Mouse (Mus musculus) limb, embryonic 11.5 days (tissue): ENCODE data around the gene Espl1. TPM values are rescaled to one million over a fixed set of nuclear protein-coding genes. Genes with fewer than 3 reads are reported as not detected.

ENCODE experiments used
- ATAC-seq: fragments of 200-750 bp; cut with Nextera tagmentation; 2 replicates; pipeline ENCODE4 v1.8.0; 2017; ENCODE audit warnings: low read depth; ENCODE audit not compliant: insufficient number of reproducible peaks, low FRiP score, low TSS enrichment
- DNase-seq: peaks from one replicate; pipeline ENCODE4 v3.0.0-alpha.2; 2015; ENCODE audit warnings: low spot score
- H3K27ac ChIP-seq: fragments of 300-500 bp; sonication (generic); replicated peaks from 2 replicates; pipeline ENCODE4 v1.5.1; 2014; ENCODE audit warnings: low read depth, mild to moderate bottlenecking, low read length
- H3K27me3 ChIP-seq: fragments of 300-500 bp; sonication (generic); 2 replicates; pipeline ENCODE4 v1.6.1; 2014; ENCODE audit warnings: mild to moderate bottlenecking, low read length, mixed read lengths; ENCODE audit not compliant: control insufficient read depth, insufficient read depth
- H3K36me3 ChIP-seq: fragments of 300-500 bp; sonication (generic); 2 replicates; pipeline ENCODE4 v1.6.1; 2014; ENCODE audit warnings: mild to moderate bottlenecking, low read length, moderate library complexity, mixed read lengths; ENCODE audit not compliant: control insufficient read depth, insufficient read depth
- H3K4me1 ChIP-seq: fragments of 300-500 bp; sonication (generic); 2 replicates; pipeline ENCODE4 v1.6.1; 2014; ENCODE audit warnings: low read length, mixed read lengths; ENCODE audit not compliant: control insufficient read depth, insufficient read depth
- H3K4me2 ChIP-seq: fragments of 300-500 bp; sonication (generic); 2 replicates; pipeline ENCODE4 v1.6.1; 2014; ENCODE audit warnings: low read depth, mild to moderate bottlenecking, moderate library complexity; ENCODE audit not compliant: severe bottlenecking
- H3K4me3 ChIP-seq: fragments of 300-500 bp; sonication (generic); 2 replicates; pipeline ENCODE4 v1.5.1; 2014; ENCODE audit warnings: low read depth, low read length
- H3K9ac ChIP-seq: fragments of 300-500 bp; sonication (generic); 2 replicates; pipeline ENCODE4 v1.6.1; 2014; ENCODE audit warnings: mild to moderate bottlenecking, low read length
- H3K9me3 ChIP-seq: fragments of 300-500 bp; sonication (generic); 2 replicates; pipeline ENCODE4 v1.6.1; 2016; ENCODE audit warnings: low read length; ENCODE audit not compliant: control insufficient read depth
- WGBS: fragments of 180-500 bp; shearing (Covaris S2); extraction: QIAGEN DNeasy Blood & Tissue Kit; methylation state at CpG from one replicate; pipeline ENCODE4 v1.1.7; 2014; 5-methylcytosine and 5-hydroxymethylcytosine counted together
- polyA plus RNA-seq: library from polyadenylated mRNA; unstranded; fragments of >200 nt; fragmentation: Nextera tagmentation; extraction: Ambion mirVana; gene quantifications from 2 replicates; pipeline ENCODE4 v1.2.1, GENCODE M21; 2014

Gene Espl1
- polyA plus RNA-seq, 1 experiment from 2014 or later: 43.3 TPM

DNA sequence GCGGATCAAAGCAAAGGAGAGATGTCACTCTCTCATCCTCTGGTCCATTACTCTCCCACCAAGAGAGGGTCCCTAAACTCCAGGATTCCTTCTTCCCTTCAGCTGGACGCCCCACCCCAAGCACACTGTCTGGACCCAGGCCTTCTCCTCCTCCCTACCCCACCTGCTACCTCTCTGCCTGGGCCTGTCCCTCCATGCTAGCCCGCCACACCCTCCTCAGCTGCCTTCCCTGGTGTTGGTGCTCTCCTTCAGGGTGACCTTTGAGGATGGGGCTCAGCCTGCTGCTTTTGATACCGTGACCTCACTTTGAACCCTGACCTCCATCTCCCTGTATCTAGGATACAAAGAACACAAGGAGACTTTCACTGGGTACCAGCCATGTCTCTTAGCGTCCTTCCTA is 45.5 kb upstream of the Espl1 start:
- 45% methylated on average over 5 of the region's 5 CpGs for WGBS
- Histone ChIP-seq H3K4me3 (no peak overlapping the region), H3K27me3 (no peaks in the 10 kb centered on the region), H3K4me1 (peaks cover 48% of the 10 kb centered on the region), H3K4me2 (peak overlapping the region; percentile 84; the same call in 1 of the 2 replicates), H3K9me3 (no peaks in the 10 kb centered on the region), H3K27ac (peak overlapping the region; percentile 99), H3K9ac (peak overlapping the region; percentile 64), H3K36me3 (no peaks in the 10 kb centered on the region)
- ATAC-seq: no peak
- no peak for DNase-seq

DNA sequence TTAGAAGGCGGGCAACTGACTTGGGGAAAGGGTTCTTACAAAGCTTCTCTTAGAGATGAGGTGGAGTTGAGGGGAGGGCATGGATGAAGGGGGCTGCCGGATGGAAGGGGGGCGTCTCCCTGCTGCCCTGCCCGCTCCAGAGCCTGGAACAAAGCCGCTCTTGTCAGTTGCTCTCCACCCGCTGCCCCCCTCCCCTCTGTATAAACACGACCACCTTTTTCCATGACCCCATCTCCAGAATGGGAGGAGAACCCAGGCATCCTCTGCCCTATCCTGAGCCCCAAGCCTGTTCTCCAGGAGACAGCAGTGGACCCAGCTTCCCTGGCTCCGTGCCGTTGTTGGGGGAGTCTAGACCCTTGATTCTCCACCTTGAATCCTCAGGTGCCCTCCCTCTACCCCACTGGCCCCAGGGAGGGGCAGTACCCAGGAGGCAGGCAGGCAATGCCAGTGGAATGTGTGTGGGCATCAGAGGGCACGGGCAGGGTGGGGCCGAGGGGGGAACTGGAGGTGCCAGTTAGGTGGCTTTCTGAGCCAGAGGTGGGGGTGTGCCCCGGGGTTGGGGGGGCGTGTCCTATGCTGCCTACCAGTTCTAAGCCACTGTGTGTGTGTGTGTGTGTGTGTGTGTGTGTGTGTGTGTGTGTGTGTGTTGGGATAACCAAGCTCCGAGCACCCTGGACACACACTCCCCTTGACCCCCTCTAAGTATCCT is 40.4 kb upstream of the Espl1 start:
- ATAC-seq: no peak
- Histone ChIP-seq H3K27ac (peak overlapping the region; percentile 93), H3K9ac (peak overlapping the region; percentile 52), H3K4me1 (peaks cover 59% of the 10 kb centered on the region), H3K36me3 (no peaks in the 10 kb centered on the region), H3K4me2 (peak overlapping the region; percentile 82), H3K27me3 (no peaks in the 10 kb centered on the region), H3K9me3 (no peaks in the 10 kb centered on the region), H3K4me3 (peak overlapping the region; percentile 71)
- no peak for DNase-seq
- WGBS: 34% methylated on average over 14 of the region's 14 CpGs

GRCm38 (mm10) chr15:102256431-102257201 is 39.5 kb upstream of the Espl1 start:
- Histone ChIP-seq H3K4me2 (peak overlapping the region; percentile 82), H3K27ac (peak overlapping the region; percentile 93), H3K27me3 (no peaks in the 10 kb centered on the region), H3K4me3 (peak overlapping the region; percentile 71), H3K9ac (peak overlapping the region; percentile 84), H3K4me1 (peaks cover 54% of the 10 kb centered on the region), H3K9me3 (no peaks in the 10 kb centered on the region), H3K36me3 (no peaks in the 10 kb centered on the region)
- DNase-seq (no peak), ATAC-seq (no peak)
- WGBS: 6% methylated on average over 22 of the region's 22 CpGs

DNA sequence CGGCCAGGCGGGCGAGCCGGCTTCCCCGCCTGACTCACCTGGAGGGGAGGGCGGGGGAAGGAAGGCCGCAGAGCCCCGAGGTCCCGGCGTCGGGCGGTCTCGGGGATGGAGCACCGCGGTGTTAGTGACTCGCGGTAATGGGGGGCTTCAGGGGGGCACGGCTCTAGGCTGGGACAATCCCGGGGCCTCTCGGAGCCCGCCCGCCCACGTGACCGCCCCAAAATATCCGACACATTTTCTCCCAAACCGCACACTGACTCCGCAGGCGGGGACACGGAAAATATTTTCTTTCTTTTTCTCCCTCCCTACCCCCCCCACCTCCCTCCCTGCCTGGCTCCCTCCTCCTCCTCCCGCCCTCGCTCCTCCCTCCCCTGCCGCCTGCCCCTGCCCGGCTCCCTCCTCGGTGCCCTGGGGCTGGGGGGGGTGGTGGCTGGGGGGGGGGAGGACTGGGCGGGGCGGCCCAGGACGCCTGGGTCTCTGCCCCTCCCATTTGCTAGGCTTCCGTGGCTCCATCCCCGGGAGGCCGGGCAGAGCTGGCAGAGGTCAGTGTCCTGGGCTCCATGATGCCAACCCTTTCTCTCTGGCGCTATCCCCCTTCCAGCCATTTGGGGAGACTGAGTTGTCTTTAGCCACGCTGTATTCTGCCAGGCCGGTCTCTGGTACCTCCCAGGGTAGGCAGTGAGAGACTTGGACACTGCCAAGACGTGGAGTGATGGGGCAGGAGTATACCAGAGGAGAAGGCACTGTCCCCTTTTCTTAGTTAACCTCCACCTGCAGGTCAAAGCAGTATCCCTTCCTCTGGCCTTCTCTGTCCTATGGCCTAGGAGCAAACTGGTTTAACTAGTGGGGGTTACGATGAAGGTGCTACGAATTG is 38.6 kb upstream of the Espl1 start, which contains the start of gene Rarg:
Gene Rarg (minus strand): TSS at position 316 of the 874 bp plus-strand sequence.
- H3K4me2 ChIP-seq: peak within 1 kb of the TSS; percentile 82
- DNase-seq (peak; percentile 70), ATAC-seq (peak; percentile 63)
- peak within 1 kb of the TSS; percentile 84 for H3K9ac ChIP-seq
- H3K9me3 ChIP-seq: no peaks in the 10 kb centered on the region
- H3K4me1 ChIP-seq: peaks cover 51% of the 10 kb centered on the region
- no peaks in the 10 kb centered on the region for H3K27me3 ChIP-seq
- peak within 1 kb of the TSS; percentile 93 for H3K27ac ChIP-seq
- H3K36me3 ChIP-seq: no peaks in the 10 kb centered on the region
- under 1% methylated on average over 37 of the region's 46 CpGs for WGBS
- peak within 1 kb of the TSS; percentile 71 for H3K4me3 ChIP-seq

DNA sequence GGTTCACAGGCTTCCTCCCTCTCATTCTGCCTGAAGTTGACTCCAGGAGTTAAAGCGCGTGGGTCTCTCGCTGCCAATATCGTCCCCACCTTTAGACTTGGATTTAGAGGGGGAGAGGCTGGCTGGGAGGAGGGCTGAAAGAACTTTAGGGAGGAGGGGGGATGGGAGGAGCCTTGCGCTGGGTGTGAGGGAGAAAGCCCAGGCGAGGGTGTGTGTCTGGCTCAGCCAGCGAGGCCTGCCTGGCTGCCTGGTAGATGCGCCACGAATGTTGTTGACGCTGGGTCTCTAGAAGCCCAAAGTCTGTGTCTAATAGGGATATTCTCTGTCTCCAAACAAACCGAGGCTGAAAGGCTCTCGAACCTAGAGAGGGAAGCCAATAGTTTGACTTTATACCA is 38.0 kb upstream of the Espl1 start:
- Histone ChIP-seq H3K27me3 (no peaks in the 10 kb centered on the region), H3K4me3 (peak overlapping the region; percentile 71), H3K27ac (peak overlapping the region; percentile 93), H3K36me3 (no peaks in the 10 kb centered on the region), H3K9ac (peak overlapping the region; percentile 84), H3K4me1 (peaks cover 48% of the 10 kb centered on the region), H3K9me3 (no peaks in the 10 kb centered on the region), H3K4me2 (peak overlapping the region; percentile 82)
- ATAC-seq (peak; percentile 41; the same call in 1 of the 2 replicates), DNase-seq (peak; percentile 82)
- 2% methylated on average over 12 of the region's 12 CpGs for WGBS

- peak overlapping the region; percentile 93 for H3K27ac ChIP-seq
- ATAC-seq: peak; percentile 40
- H3K4me3 ChIP-seq: peak overlapping the region; percentile 14
- peak overlapping the region; percentile 55; the same call in 1 of the 2 replicates for H3K9ac ChIP-seq
- peaks cover 48% of the 10 kb centered on the region for H3K4me1 ChIP-seq
- WGBS: 3% methylated on average over 11 of the region's 11 CpGs
- peak; percentile 79 for DNase-seq
- H3K36me3 ChIP-seq: no peaks in the 10 kb centered on the region
- H3K9me3 ChIP-seq: no peaks in the 10 kb centered on the region
- H3K27me3 ChIP-seq: no peaks in the 10 kb centered on the region
- H3K4me2 ChIP-seq: peak overlapping the region; percentile 82
These were observed 37.3 kb upstream of the Espl1 start for GRCm38 (mm10) chr15:102258581-102259253.

DNA sequence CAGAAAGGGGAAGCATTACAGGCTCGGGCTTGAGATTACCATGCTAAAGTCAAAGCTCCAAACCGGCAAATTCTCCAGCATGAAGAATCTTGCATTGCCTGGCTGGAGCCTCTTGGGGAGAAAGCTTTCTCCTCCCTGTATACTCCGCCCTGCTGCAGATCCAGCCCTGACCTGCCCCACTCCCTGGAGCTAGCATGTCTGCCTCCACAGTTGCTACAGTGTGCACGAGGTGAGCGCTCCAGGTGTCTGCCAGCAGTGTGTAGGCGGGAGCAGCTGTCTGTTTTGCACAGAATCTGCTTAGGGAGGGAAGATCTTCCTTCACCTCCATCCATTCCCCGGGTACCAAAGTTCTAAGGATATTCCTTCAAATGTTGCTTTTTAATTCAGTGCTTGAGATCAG is 33.5 kb upstream of the Espl1 start:
- no peak overlapping the region for H3K4me2 ChIP-seq
- no peak for ATAC-seq
- no peak for DNase-seq
- H3K4me1 ChIP-seq: peaks cover 24% of the 10 kb centered on the region
- H3K4me3 ChIP-seq: no peak overlapping the region
- 51% methylated on average over 7 of the region's 7 CpGs for WGBS
- H3K27ac ChIP-seq: no peak overlapping the region
- no peaks in the 10 kb centered on the region for H3K36me3 ChIP-seq
- no peaks in the 10 kb centered on the region for H3K27me3 ChIP-seq
- H3K9ac ChIP-seq: no peak overlapping the region
- H3K9me3 ChIP-seq: no peaks in the 10 kb centered on the region
